15 mouse cellular contexts compared by ENCODE assay signal in genomic region chr2:179440161-179440560, GRCm38 (mm10). TPM values are rescaled to one million over a fixed set of nuclear protein-coding genes. Genes with fewer than 3 reads are reported as not detected.
DNase-seq lines count a peak whose midpoint lies in the region; ATAC-seq and TF ChIP-seq lines count a peak whose summit lies in the region.
"Had no signal": no experiment of that assay in that cellular context is flagged by ENCODE, and none has a peak within 500 bp of the region (broad histone marks: within the 10 kb centered on the region; RNA-seq: fewer than 3 reads in every experiment).

No protein-coding gene starts in this region.

- no peak overlapping the region for H3K27ac ChIP-seq in layer of hippocampus, adult 2 months
- H3K27ac ChIP-seq in liver, postnatal 0 days (ENCODE audit: low read depth): no peak overlapping the region
- H3K27ac ChIP-seq: gastrocnemius, adult 2 months; hindbrain, embryonic 15.5 days had no signal

- no peak for ATAC-seq in liver, postnatal 0 days

- no peaks in the 10 kb centered on the region for H3K9me3 ChIP-seq in liver, postnatal 0 days (ENCODE audit: low read length)
- H3K9me3 ChIP-seq: heart, embryonic 12.5 days; hindbrain, embryonic 15.5 days had no signal

- H3K4me3 ChIP-seq in layer of hippocampus, adult 2 months: no peak overlapping the region
- no peak overlapping the region for H3K4me3 ChIP-seq in liver, postnatal 0 days (ENCODE audit: low read depth, low read length)
- H3K4me3 ChIP-seq: gastrocnemius, adult 2 months; heart, embryonic 12.5 days; hindbrain, embryonic 15.5 days had no signal

- TF ChIP-seq CTCF in layer of hippocampus, adult 2 months (conservative IDR thresholded peaks at IDR 0.05): peak; percentile 66
- TF ChIP-seq CTCF in liver, postnatal 0 days (IDR thresholded peaks at IDR 0.05; ENCODE audit: low read depth): no peak

- no peak overlapping the region for H3K9ac ChIP-seq in liver, postnatal 0 days (replicated peaks)
- H3K9ac ChIP-seq: heart, embryonic 12.5 days; hindbrain, embryonic 15.5 days had no signal

- H3K27me3 ChIP-seq in liver, postnatal 0 days (ENCODE audit: insufficient read depth, low read length): peaks cover 42% of the 10 kb centered on the region
- H3K27me3 ChIP-seq: CH12.LX had no signal

- H3K4me1 ChIP-seq in liver, postnatal 0 days (ENCODE audit: insufficient read depth): peaks cover 9% of the 10 kb centered on the region

- TF ChIP-seq EP300 in liver, postnatal 0 days (IDR thresholded peaks at IDR 0.05; ENCODE audit: low read depth): no peak

- peak in 1 of 2 experiments; percentile 9 for DNase-seq in layer of hippocampus, adult 2 months (ENCODE audit: low spot score in 2 of 2)
- DNase-seq in layer of hippocampus, adult 9-10 months (ENCODE audit: low spot score): no peak
- DNase-seq in urinary bladder, postnatal 14 days (ENCODE audit: low spot score): peak; percentile 8
- DNase-seq in urinary bladder, postnatal 4 days (ENCODE audit: low spot score in 2 of 2): no peak
- peak; percentile 6 for DNase-seq in forelimb bud, embryonic 11.5 days (ENCODE audit: low read depth, low spot score)
- no peak for DNase-seq in liver, postnatal 0 days
- DNase-seq in testis, postnatal 14 days (ENCODE audit: low spot score): no peak
- DNase-seq: adrenal gland, adult 8-10 months; gastrocnemius, adult 2 months; kidney, postnatal 10 days had no signal

- no peak overlapping the region for H3K4me2 ChIP-seq in liver, postnatal 0 days (ENCODE audit: low read depth, low read length)
- H3K4me2 ChIP-seq: heart, embryonic 12.5 days; hindbrain, embryonic 15.5 days had no signal

- no peaks in the 10 kb centered on the region for H3K36me3 ChIP-seq in liver, postnatal 0 days (replicated peaks; ENCODE audit: insufficient read depth, low read length)
- H3K36me3 ChIP-seq: heart, embryonic 12.5 days; hindbrain, embryonic 15.5 days had no signal

- WGBS in liver, postnatal 0 days (ENCODE audit: insufficient replicate concordance): 23% methylated on average over 9 of the region's 9 CpGs

RNA-seq across cellular contexts. Expression of gene Cdh4, which starts 2.1 kb away (rescaled TPM):
- total RNA-seq in layer of hippocampus, adult 2 months (2021): 10 to 100 TPM in 1 of 2 experiments, 1 to 10 TPM in 1; 8.5 to 12.4 TPM
- polyA plus RNA-seq in liver, postnatal 0 days (2015; fragmentation: Nextera tagmentation; extraction: Ambion mirVana): 0.54 and 0.61 TPM in 2 replicates
- total RNA-seq: CH12.LX; megakaryocyte progenitor cell, adult 5-6 weeks; neutrophil, adult 5-6 weeks had no signal

Comparison
In these comparisons a context has a peak if more than half of its experiments do, and no peak if none do; other contexts are left out.
1. DNase-seq: peak in urinary bladder, postnatal 14 days (single experiment) and forelimb bud, embryonic 11.5 days (single experiment); none in layer of hippocampus, adult 9-10 months (single experiment), urinary bladder, postnatal 4 days (0 of 2), liver, postnatal 0 days (single experiment) and testis, postnatal 14 days (single experiment).